Mouse (Mus musculus) embryonic facial prominence, embryonic 10.5 days (tissue): Measurements from ENCODE around the gene Tarbp2. TPM values are rescaled to one million over a fixed set of nuclear protein-coding genes. Genes with fewer than 3 reads are reported as not detected.

ENCODE experiments used
- polyA plus RNA-seq: library from polyadenylated mRNA; unstranded; fragments of >200 nt; fragmentation: Nextera tagmentation; extraction: Ambion mirVana; gene quantifications from 2 replicates; pipeline ENCODE4 v1.2.1, GENCODE M21; 2016

The Tarbp2 gene
- polyA plus RNA-seq, 1 experiment from 2014 or later, result 140 TPM

Other genes starting within 250 kb of the Tarbp2 start
- gene Gm9918, start 247.6 kb upstream of the Tarbp2 start, polyA plus RNA-seq, result 0.75 and 1.3 TPM in 2 replicates
- gene Mfsd5, start 238.7 kb upstream of the Tarbp2 start, polyA plus RNA-seq, result 63.2 and 66.4 TPM in 2 replicates
- gene Espl1, start 221.9 kb upstream of the Tarbp2 start, polyA plus RNA-seq, result 55.4 and 57.6 TPM in 2 replicates
- 353 and 356 TPM in 2 replicates for gene Pfdn5, start 192.1 kb upstream of the Tarbp2 start, polyA plus RNA-seq
- 123 and 126 TPM in 2 replicates for gene Myg1, start 186.5 kb upstream of the Tarbp2 start, polyA plus RNA-seq
- gene Aaas, start 167.4 kb upstream of the Tarbp2 start, polyA plus RNA-seq, result 135 and 137 TPM in 2 replicates
- 1.4 and 1.7 TPM in 2 replicates for gene Sp7, start 151.0 kb upstream of the Tarbp2 start, polyA plus RNA-seq
- gene Sp1, start 112.0 kb upstream of the Tarbp2 start, polyA plus RNA-seq, result 9.9 and 10.6 TPM in 2 replicates
- 0.09 and 0.20 TPM in 2 replicates for gene Amhr2, start 72.8 kb upstream of the Tarbp2 start, polyA plus RNA-seq
- 73.1 and 77.4 TPM in 2 replicates for gene Prr13, start 59.2 kb upstream of the Tarbp2 start, polyA plus RNA-seq
- 206 and 217 TPM in 2 replicates for gene Pcbp2, start 47.7 kb upstream of the Tarbp2 start, polyA plus RNA-seq
- 7.6 TPM in 1 of 2 replicates, not detected in the other for gene Gm10337, start 14.5 kb upstream of the Tarbp2 start, polyA plus RNA-seq
- gene Map3k12, start 1.1 kb upstream of the Tarbp2 start, polyA plus RNA-seq, result 29.1 and 32.3 TPM in 2 replicates
- gene Npff, start 6.8 kb downstream of the Tarbp2 start, polyA plus RNA-seq, result 1.8 and 2.8 TPM in 2 replicates
- gene Gm28047, start 106.9 kb downstream of the Tarbp2 start, polyA plus RNA-seq, result not detected in 2 replicates
- 22.2 and 25.1 TPM in 2 replicates for gene Atf7, start 107.3 kb downstream of the Tarbp2 start, polyA plus RNA-seq
- gene Atp5g2, start 154.2 kb downstream of the Tarbp2 start, polyA plus RNA-seq, result 52.8 and 56.9 TPM in 2 replicates
- 33.9 and 36.4 TPM in 2 replicates for gene Calcoco1, start 204.0 kb downstream of the Tarbp2 start, polyA plus RNA-seq